Mouse (Mus musculus) heart, adult 2 months (tissue): Measurements from ENCODE around the gene Aak1. TPM values are rescaled to one million over a fixed set of nuclear protein-coding genes. Genes with fewer than 3 reads are reported as not detected.

ENCODE experiments used
- DNase-seq, 2 experiments: peaks; one replicate each; pipeline ENCODE4 v3.0.0; 2021
- H3K27ac ChIP-seq: fragments of 200-600 bp; 2 replicates; pipeline ENCODE4 v1.8.1; 2022
- H3K27me3 ChIP-seq: fragments of 200-500 bp; 2 replicates; pipeline ENCODE4 v1.6.1; 2012; ENCODE audit warnings: mild to moderate bottlenecking, low read length, inconsistent platforms, mixed read lengths; ENCODE audit not compliant: control insufficient read depth, insufficient read depth
- H3K36me3 ChIP-seq: fragments of 200-500 bp; 2 replicates; pipeline ENCODE4 v1.6.1; 2012; ENCODE audit warnings: low read length, inconsistent platforms; ENCODE audit not compliant: control insufficient read depth, insufficient read depth
- H3K4me1 ChIP-seq: fragments of 200-500 bp; 2 replicates; pipeline ENCODE4 v1.6.1; 2011; ENCODE audit warnings: low read length; ENCODE audit not compliant: control insufficient read depth, insufficient read depth
- H3K4me3 ChIP-seq: fragments of 200-600 bp; 2 replicates; pipeline ENCODE4 v1.8.1; 2022
- H3K79me2 ChIP-seq: fragments of 200-500 bp; replicated peaks from 2 replicates; pipeline ENCODE4 v1.6.1; 2012; ENCODE audit warnings: mild to moderate bottlenecking, inconsistent platforms, low read length, moderate library complexity, mixed read lengths; ENCODE audit not compliant: control insufficient read depth, insufficient read depth
- H3K9ac ChIP-seq: fragments of 200-500 bp; 2 replicates; pipeline ENCODE4 v1.6.1; 2012; ENCODE audit warnings: low read depth, mild to moderate bottlenecking, control low read depth, inconsistent platforms, low read length, mixed read lengths
- CTCF ChIP-seq: fragments of 200-600 bp; IDR thresholded peaks from 2 replicates; pipeline ENCODE4 v1.8.1; 2022; ENCODE audit warnings: antibody characterized with exemption, mild to moderate bottlenecking, moderate library complexity
- EP300 ChIP-seq: fragments of 200-500 bp; IDR thresholded peaks from 2 replicates; pipeline ENCODE4 v1.6.1; 2011; ENCODE audit warnings: low read depth, low read length, control low read depth; ENCODE audit not compliant: insufficient read depth
- POLR2A ChIP-seq: fragments of 200-500 bp; IDR thresholded peaks from 2 replicates; pipeline ENCODE4 v1.6.1; 2011; ENCODE audit warnings: mild to moderate bottlenecking, low read depth, low read length, control low read depth; ENCODE audit not compliant: insufficient read depth
- WGBS: fragments of 180-500 bp; shearing (Covaris S2); methylation state at CpG from one replicate; pipeline ENCODE4 v1.1.7; 2018; 5-methylcytosine and 5-hydroxymethylcytosine counted together
- intact Hi-C: fragments of 180-260 bp; cut with DNase I; formaldehyde crosslinking; loops from one replicate; pipeline ENCODE4 v1.15.1; 2025
- polyA plus RNA-seq: library from polyadenylated mRNA; depleted of rRNA; stranded (reverse); fragments of >200 nt; gene quantifications from 2 replicates; pipeline ENCODE4 v1.2.3, GENCODE M21; 2012
- total RNA-seq, 2 experiments: library from RNA; stranded (reverse); gene quantifications; 2 replicates each; pipeline ENCODE4 v1.2.3; 2021

The Aak1 gene
- total and polyA plus RNA-seq, 3 experiments, result 20.5 to 85.5 (median 81.6) TPM

DNA sequence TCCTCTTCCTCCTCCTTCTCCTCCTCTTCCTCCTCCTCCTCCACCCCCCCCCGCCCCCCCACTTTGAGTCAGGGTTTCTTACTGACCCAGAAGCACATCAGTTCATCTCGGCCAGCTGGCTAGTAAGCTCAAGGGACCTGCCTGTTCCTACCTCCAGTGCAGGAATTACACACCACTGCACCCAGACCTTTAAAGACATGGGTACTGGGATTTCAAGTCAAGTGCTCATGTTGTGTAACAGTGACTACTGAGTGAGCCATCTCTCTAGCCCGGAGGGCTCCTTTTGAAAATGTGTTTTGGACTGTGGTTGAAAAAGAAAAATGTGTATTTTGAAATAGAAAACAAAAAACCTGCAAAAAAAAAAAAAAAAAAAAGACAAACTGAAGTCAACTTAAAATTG lies 50.6 kb downstream of the Aak1 start:
- intact Hi-C loops, result no loop called here
- 84% methylated on average over 3 of the region's 3 CpGs for WGBS
- Histone ChIP-seq H3K27ac (no peak overlapping the region), H3K9ac (no peak overlapping the region), H3K27me3 (no peaks in the 10 kb centered on the region), H3K4me3 (no peak overlapping the region), H3K4me1 (peaks cover 9% of the 10 kb centered on the region), H3K36me3 (peaks cover 3% of the 10 kb centered on the region), H3K79me2 (peaks cover 6% of the 10 kb centered on the region)
- no peak for TF ChIP-seq CTCF
- no peak for DNase-seq

DNA sequence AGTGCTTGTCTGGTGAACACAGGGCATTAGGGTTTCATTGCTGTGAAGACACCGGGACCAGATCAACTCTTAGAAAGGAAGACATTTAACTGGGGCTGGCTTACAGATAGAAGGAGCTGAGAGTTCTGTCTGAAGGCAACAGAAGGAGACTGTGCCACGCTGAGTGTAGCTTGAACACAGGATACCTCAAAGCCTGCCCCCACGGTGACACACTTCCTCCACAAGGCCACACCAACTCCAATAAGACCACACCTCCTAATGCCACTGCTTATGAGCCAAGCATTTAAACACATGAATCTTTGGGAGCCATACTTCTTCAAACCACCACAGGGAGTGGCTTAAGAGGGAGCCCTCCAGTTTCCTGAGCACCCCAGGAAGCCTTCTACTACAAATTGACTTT lies 51.2 kb downstream of the Aak1 start:
- WGBS, result 68% methylated on average over 3 of the region's 3 CpGs
- Histone ChIP-seq H3K27me3 (no peaks in the 10 kb centered on the region), H3K4me1 (peaks cover 12% of the 10 kb centered on the region), H3K27ac (no peak overlapping the region), H3K36me3 (peaks cover 3% of the 10 kb centered on the region), H3K9ac (no peak overlapping the region), H3K79me2 (peaks cover 6% of the 10 kb centered on the region), H3K4me3 (no peak overlapping the region)
- intact Hi-C loops, result no loop called here
- no peak for DNase-seq
- TF ChIP-seq POLR2A (no peak), EP300 (no peak), CTCF (no peak)

DNA sequence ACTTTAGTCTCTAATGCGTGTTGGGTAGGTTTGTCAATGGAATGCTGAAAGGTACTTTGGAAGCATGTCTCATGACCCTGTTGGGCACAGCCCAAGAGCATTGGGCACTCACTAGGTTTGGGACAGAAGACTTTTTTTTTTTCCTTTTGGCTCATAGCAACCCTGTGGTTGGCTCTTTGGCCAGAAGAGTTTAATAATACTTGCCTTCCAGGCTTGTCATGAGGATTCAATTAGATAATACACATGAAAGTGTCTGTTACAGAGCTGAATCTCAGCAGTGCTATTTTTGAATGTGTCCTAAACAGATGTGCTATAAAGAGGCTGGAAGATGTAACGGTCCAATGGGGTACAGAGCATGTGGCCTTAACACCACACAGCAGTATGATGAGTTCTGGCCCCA lies 56.2 kb downstream of the Aak1 start:
- peak in 1 of 2 experiments; percentile 40 for DNase-seq
- TF ChIP-seq EP300 (no peak), CTCF (no peak), POLR2A (no peak)
- WGBS, result 55% methylated on average over 2 of the region's 2 CpGs
- H3K36me3 ChIP-seq, result peaks cover 25% of the 10 kb centered on the region
- peaks cover 6% of the 10 kb centered on the region for H3K79me2 ChIP-seq
- H3K9ac ChIP-seq, result no peak overlapping the region
- intact Hi-C loops, result loop anchor here (2.0 kb wide), 2 partner anchors 13 to 19 kb away; no protein-coding TSS in a partner anchor
- no peak overlapping the region for H3K4me3 ChIP-seq
- H3K27ac ChIP-seq, result peak overlapping the region; percentile 74
- H3K27me3 ChIP-seq, result no peaks in the 10 kb centered on the region
- peaks cover 13% of the 10 kb centered on the region for H3K4me1 ChIP-seq

DNA sequence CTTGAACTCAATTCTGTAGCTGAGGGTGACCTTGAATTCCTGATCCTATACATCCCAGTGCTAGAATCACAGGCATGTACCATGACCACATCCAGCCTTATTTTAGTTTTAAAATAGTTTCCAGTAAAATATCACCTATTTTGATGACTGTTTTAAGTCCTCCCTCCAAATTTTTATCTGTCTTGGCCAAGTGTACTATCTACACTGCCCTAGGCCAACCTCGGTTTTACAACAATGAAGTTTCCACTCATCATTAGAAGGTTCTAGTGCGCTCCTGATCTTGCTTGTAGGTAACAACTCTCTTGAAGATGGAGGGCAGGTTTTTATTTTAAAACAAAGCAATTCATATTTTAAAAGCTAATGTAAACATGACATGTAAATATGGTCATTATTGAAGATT lies 57.9 kb downstream of the Aak1 start:
- TF ChIP-seq CTCF (no peak), EP300 (no peak), POLR2A (no peak)
- 70% methylated on average over 2 of the region's 2 CpGs for WGBS
- Histone ChIP-seq H3K4me1 (peaks cover 14% of the 10 kb centered on the region), H3K9ac (no peak overlapping the region), H3K4me3 (no peak overlapping the region), H3K27me3 (no peaks in the 10 kb centered on the region), H3K27ac (peak overlapping the region; percentile 16; the same call in 1 of the 2 replicates), H3K79me2 (peaks cover 6% of the 10 kb centered on the region), H3K36me3 (peaks cover 22% of the 10 kb centered on the region)
- no peak for DNase-seq
- intact Hi-C loops, result no loop called here

GRCm38 (mm10) chr6:86908561-86909150 lies 59.3 kb downstream of the Aak1 start:
- DNase-seq, result no peak
- Histone ChIP-seq H3K9ac (no peak overlapping the region), H3K4me1 (peaks cover 16% of the 10 kb centered on the region), H3K4me3 (no peak overlapping the region), H3K27me3 (no peaks in the 10 kb centered on the region), H3K36me3 (peaks cover 22% of the 10 kb centered on the region), H3K79me2 (peaks cover 4% of the 10 kb centered on the region), H3K27ac (peak overlapping the region; percentile 49)
- intact Hi-C loops, result no loop called here
- 41% methylated on average over 5 of the region's 5 CpGs for WGBS
- TF ChIP-seq EP300 (no peak), POLR2A (no peak), CTCF (no peak)

DNA sequence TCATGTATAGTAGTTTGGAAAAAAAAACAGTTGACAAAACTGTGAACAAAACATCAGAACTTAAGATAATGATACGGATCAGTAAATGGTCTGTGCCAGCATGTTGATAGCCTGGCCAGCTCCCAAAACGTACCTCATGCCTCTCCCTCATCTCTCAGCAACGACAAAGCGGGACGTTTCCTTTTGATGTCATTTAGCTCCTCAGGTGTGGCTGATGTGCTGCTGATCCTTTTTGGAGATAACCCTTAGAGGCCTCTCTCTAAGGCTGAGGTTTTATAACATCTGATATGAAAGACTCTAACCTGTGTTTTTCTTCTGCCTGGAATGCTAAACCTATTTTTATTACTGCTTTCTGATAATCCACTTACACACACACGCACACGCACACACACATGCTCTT lies 60.6 kb downstream of the Aak1 start:
- WGBS, result 56% methylated on average over 7 of the region's 7 CpGs
- no peak overlapping the region for H3K27ac ChIP-seq
- no peak for TF ChIP-seq EP300
- no peak overlapping the region for H3K4me3 ChIP-seq
- H3K9ac ChIP-seq, result no peak overlapping the region
- intact Hi-C loops, result no loop called here
- peaks cover 25% of the 10 kb centered on the region for H3K36me3 ChIP-seq
- H3K79me2 ChIP-seq, result peaks cover 4% of the 10 kb centered on the region
- no peaks in the 10 kb centered on the region for H3K27me3 ChIP-seq
- no peak for DNase-seq
- peaks cover 17% of the 10 kb centered on the region for H3K4me1 ChIP-seq
